Mouse (Mus musculus): ENCODE results near the gene Trim32. TPM values are rescaled to one million over a fixed set of nuclear protein-coding genes. Genes with fewer than 3 reads are reported as not detected.

Trim32 gene
- 19.3 and 21.8 TPM in 2 replicates for polyA plus RNA-seq (2012; rRNA removed)

DNA sequence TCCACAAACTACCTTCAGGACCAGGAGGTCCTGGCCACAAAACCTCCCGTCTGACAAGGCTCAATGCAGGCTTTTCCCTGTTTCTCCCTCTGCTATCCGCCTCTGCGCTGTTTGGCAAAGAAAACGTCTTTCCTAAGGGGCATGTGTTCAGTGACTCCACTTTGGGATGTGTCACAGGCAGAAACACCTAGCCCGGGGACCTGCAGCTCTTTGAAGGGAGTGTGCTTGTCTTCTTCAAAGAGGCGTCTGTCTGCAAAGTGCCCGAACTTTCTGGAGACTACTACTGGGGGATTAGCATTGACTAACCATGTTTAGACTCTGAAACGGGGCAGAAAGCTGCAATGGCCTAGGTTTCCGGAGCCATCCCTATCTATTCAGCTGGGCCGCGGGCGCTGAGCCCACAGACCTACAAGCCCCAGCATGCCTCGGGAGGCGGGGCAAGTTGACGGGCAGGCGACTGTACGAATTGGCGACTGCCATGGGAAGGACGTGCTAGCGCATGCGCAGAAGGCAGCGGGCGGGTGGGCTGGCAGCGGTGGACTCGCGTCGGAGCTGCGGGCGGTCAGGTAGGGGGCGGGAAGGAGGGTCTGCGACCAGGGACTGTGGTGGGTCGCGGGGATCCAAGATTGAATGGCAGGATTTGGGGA lies at the start of gene Trim32:
TSS of gene Trim32 (plus strand) at position 483 of the 647 bp plus-strand sequence.
- H3K4me1 ChIP-seq (ENCODE audit: control insufficient read depth, insufficient read depth, low read length), result peaks cover 10% of the 10 kb centered on the region
- TF ChIP-seq POLR2A (IDR thresholded peaks at IDR 0.05; ENCODE audit: borderline replicate concordance, extremely low read depth, low read depth, low read length) (peak; percentile 81; the same call in 1 of the 2 replicates), CTCF (IDR thresholded peaks at IDR 0.05; ENCODE audit: insufficient read depth, low read length) (no peak)
- H3K4me3 ChIP-seq (replicated peaks; ENCODE audit: extremely low read depth, low read depth, low read length), result peak within 1 kb of the TSS; percentile 98
- WGBS, result 4% methylated on average over 33 of the region's 33 CpGs
- peak; percentile 99 for DNase-seq

DNA sequence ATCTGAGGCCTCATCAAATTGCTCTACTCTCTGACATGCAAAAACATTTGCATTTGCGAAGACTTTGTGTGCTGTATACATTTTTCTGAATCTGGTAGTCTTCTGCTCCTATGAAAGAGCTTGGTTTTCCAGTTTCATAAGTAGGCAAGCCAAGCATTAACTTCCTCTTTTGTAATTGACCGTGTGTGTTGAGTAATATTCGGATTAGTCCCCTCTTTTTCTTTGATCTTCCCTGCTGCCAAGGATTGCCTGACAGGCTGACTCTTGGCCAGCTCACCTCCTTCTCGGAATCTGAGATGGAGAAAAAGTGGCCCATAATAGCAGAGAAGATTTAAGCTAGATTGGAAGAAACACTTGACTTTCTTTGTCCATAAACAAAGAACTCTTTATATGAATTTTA lies 39.3 kb upstream of the Trim32 start:
- TF ChIP-seq POLR2A (IDR thresholded peaks at IDR 0.05; ENCODE audit: borderline replicate concordance, extremely low read depth, low read depth, low read length) (no peak), CTCF (IDR thresholded peaks at IDR 0.05; ENCODE audit: insufficient read depth, low read length) (no peak)
- WGBS, result 42% methylated on average over 4 of the region's 4 CpGs
- Histone ChIP-seq H3K4me3 (replicated peaks; ENCODE audit: extremely low read depth, low read depth, low read length) (no peak overlapping the region), H3K4me1 (ENCODE audit: control insufficient read depth, insufficient read depth, low read length) (no peaks in the 10 kb centered on the region)
- no peak for DNase-seq

DNA sequence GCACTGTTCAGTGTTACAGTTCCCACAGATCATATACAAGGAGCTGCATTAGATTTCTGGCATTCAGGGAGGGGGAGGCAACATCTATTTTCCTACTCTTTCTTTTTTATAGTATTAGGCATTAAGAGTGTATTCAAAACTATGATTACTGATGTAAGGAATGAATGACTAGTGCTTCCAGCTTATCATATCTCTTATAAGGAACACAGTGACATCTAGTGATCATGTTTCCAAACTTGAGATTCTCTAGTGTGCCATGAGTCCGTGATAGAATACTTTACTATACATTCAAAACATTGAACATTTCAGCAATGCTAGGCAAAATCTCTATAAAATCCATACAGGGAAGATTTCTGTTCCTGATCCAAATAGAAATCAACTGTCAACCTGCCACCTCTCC lies 24.5 kb upstream of the Trim32 start:
- no peak for DNase-seq
- WGBS, result 30% methylated on average over 1 of the region's 1 CpGs
- Histone ChIP-seq H3K4me1 (ENCODE audit: control insufficient read depth, insufficient read depth, low read length) (no peaks in the 10 kb centered on the region), H3K4me3 (replicated peaks; ENCODE audit: extremely low read depth, low read depth, low read length) (no peak overlapping the region)
- peak; percentile 2; the same call in 1 of the 2 replicates for TF ChIP-seq CTCF (IDR thresholded peaks at IDR 0.05; ENCODE audit: insufficient read depth, low read length)
- TF ChIP-seq POLR2A (IDR thresholded peaks at IDR 0.05; ENCODE audit: borderline replicate concordance, extremely low read depth, low read depth, low read length), result no peak

DNA sequence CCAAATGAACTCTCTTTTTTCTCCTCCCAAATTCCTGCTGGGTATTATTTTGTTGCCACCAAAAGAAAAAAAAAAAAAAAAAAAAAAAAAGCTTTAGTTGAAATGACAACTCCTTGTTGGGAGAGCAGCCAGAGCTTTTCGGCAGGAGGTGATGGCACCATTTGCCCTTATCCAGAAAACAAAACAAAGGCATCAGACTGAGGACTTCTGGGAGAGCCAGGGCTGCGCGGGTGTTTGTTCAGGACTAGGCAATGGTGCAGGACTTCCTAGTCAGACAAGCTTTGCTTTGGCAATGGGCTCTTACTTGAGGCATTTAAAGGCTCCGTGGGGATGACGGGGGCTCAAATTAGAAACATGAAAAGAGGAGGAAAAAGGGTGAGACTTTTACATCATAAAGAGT lies 17.8 kb upstream of the Trim32 start:
- 33% methylated on average over 5 of the region's 5 CpGs for WGBS
- Histone ChIP-seq H3K4me1 (ENCODE audit: control insufficient read depth, insufficient read depth, low read length) (no peaks in the 10 kb centered on the region), H3K4me3 (replicated peaks; ENCODE audit: extremely low read depth, low read depth, low read length) (no peak overlapping the region)
- no peak for DNase-seq
- TF ChIP-seq CTCF (IDR thresholded peaks at IDR 0.05; ENCODE audit: insufficient read depth, low read length) (no peak), POLR2A (IDR thresholded peaks at IDR 0.05; ENCODE audit: borderline replicate concordance, extremely low read depth, low read depth, low read length) (no peak)

DNA sequence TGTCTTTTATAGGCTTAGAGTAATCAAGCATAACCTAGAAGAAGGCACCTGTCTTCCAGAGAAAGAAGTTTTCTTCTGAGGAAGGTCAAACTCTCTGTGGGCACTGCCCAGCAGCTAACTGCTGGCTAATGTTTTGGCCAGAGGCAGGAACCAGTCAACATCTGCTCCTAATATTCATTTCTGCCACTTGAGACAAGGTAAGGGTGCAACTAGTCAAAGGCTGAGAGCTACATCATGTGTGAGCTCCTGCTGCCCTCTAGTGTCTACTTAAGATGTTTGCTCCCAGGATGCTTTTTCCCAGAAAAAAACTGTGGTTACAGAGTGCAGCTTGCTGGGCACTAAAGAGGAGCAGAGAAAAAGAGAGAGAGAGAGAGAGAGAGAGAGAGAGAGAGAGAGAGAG lies 15.0 kb upstream of the Trim32 start:
- TF ChIP-seq CTCF (IDR thresholded peaks at IDR 0.05; ENCODE audit: insufficient read depth, low read length) (peak; percentile 37; the same call in 1 of the 2 replicates), POLR2A (IDR thresholded peaks at IDR 0.05; ENCODE audit: borderline replicate concordance, extremely low read depth, low read depth, low read length) (no peak)
- DNase-seq, result peak; percentile 18
- no peaks in the 10 kb centered on the region for H3K4me1 ChIP-seq (ENCODE audit: control insufficient read depth, insufficient read depth, low read length)
- H3K4me3 ChIP-seq (replicated peaks; ENCODE audit: extremely low read depth, low read depth, low read length), result no peak overlapping the region

DNA sequence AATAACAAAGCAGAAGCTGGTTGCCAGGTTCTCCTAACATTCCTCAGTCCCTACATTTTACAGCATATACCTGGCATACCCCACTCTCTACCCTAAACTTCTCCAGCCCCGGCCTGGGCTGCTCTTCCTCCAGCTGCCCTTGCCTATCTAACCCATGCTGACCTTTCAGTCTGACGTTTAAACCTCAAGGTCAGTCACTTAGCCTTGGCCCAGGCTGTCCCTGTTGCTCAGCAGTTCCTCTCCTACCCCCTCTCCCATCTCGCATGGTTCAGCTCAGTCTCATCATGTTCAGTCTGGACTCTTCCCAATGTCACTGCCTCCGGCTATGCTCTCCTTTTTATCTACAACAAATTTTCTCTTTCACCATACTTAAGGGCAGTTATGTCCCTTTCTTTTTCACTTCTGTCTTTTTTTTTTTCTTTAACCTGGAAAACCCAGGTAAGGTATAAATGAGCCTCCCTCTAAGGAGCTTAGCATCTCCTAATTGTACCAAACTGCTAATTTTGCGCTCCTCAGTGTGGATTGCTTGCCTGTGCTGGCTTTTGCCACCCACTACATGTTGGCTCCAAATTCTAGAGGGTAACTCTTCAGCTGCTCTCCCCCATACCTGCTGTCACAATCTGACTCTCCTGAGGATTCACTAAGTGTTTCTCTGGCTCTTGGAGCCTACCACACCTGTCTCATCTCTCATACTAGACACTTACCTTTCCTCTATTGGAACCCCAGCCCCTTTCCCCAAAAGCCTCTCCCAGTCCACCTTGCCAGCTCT lies 10.0 kb upstream of the Trim32 start:
- WGBS, result 59% methylated on average over 5 of the region's 5 CpGs
- TF ChIP-seq CTCF (IDR thresholded peaks at IDR 0.05; ENCODE audit: insufficient read depth, low read length) (no peak), POLR2A (IDR thresholded peaks at IDR 0.05; ENCODE audit: borderline replicate concordance, extremely low read depth, low read depth, low read length) (no peak)
- Histone ChIP-seq H3K4me3 (replicated peaks; ENCODE audit: extremely low read depth, low read depth, low read length) (no peak overlapping the region), H3K4me1 (ENCODE audit: control insufficient read depth, insufficient read depth, low read length) (no peaks in the 10 kb centered on the region)
- DNase-seq, result no peak

DNA sequence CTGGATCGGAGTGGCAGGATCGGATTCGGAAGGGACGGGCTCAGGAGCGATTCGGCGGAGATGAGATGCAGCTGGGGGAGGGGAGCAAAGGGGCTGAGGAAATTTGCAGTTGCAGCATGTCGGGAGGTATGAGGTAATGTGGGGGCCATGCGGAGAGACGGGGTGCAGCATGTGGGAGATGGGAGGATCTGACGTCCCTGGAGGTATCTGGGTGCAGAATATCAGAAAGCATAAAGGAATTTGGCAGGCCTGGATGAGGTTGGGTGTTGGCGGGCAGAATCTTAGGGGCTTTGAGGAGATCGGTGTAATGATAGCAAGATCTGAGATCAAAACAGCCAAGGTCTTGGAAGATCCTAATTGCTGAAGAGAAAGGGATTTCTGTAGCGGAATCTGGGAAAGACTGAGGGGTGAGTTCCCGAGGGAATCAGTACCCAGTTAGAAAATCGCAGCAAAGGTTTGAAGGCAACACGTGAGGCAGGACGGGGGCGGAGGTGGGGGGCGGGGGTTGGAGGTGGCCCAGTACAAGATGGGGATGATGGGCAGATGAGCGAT lies 441 bp downstream of the Trim32 start:
- TF ChIP-seq POLR2A (IDR thresholded peaks at IDR 0.05; ENCODE audit: borderline replicate concordance, extremely low read depth, low read depth, low read length) (no peak), CTCF (IDR thresholded peaks at IDR 0.05; ENCODE audit: insufficient read depth, low read length) (no peak)
- WGBS, result under 1% methylated on average over 21 of the region's 21 CpGs
- Histone ChIP-seq H3K4me3 (replicated peaks; ENCODE audit: extremely low read depth, low read depth, low read length) (peak overlapping the region; percentile 98), H3K4me1 (ENCODE audit: control insufficient read depth, insufficient read depth, low read length) (peaks cover 10% of the 10 kb centered on the region)
- no peak for DNase-seq

DNA sequence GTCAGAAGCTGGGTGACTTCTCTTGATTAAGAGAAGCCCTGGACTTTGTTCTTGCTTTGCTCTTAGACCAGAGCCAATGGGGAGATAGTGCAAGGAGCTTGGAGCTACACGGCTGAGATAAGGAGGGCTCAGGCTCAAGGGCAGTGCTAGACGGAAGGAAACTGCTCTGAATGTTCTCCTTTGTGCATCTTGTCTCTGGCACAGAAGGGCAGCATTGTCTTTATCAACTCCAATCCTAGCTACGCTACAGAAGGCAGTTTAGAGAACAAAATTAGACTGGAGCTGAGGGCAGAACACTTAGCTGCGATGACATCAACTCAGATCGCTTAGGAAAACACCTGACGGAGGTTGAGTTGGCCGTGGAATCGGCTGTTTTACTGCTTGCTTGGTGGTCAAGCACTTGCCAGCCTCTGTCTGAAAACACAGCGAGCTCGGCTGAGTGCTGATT lies 2.4 kb downstream of the Trim32 start:
- DNase-seq, result no peak
- Histone ChIP-seq H3K4me3 (replicated peaks; ENCODE audit: extremely low read depth, low read depth, low read length) (no peak overlapping the region), H3K4me1 (ENCODE audit: control insufficient read depth, insufficient read depth, low read length) (peaks cover 10% of the 10 kb centered on the region)
- TF ChIP-seq CTCF (IDR thresholded peaks at IDR 0.05; ENCODE audit: insufficient read depth, low read length), result no peak
- TF ChIP-seq POLR2A (IDR thresholded peaks at IDR 0.05; ENCODE audit: borderline replicate concordance, extremely low read depth, low read depth, low read length), result no peak
- 64% methylated on average over 10 of the region's 10 CpGs for WGBS

DNA sequence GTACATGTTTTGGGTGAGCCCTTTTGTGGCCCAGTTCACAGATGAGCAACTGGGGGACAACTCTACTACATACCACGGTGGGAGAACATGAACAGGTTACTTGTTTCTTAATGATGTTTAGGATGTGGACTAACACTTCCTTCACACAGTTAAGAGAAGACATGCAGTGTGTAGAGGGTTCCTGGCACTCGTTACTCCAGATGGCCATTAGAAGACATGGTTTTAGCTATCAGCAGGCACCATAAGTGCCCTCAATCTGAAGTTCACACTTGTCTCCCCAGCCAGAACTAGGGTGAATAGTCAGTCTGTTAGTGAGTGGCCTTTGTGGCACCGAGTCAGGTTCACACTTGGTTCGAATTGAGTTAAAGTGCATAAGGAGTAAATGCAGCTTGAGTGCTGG lies 3.3 kb downstream of the Trim32 start:
- Histone ChIP-seq H3K4me1 (ENCODE audit: control insufficient read depth, insufficient read depth, low read length) (peaks cover 10% of the 10 kb centered on the region), H3K4me3 (replicated peaks; ENCODE audit: extremely low read depth, low read depth, low read length) (no peak overlapping the region)
- DNase-seq, result no peak
- no peak for TF ChIP-seq CTCF (IDR thresholded peaks at IDR 0.05; ENCODE audit: insufficient read depth, low read length)
- no peak for TF ChIP-seq POLR2A (IDR thresholded peaks at IDR 0.05; ENCODE audit: borderline replicate concordance, extremely low read depth, low read depth, low read length)
- WGBS, result 88% methylated on average over 4 of the region's 4 CpGs
